Mouse (Mus musculus): Measurements from ENCODE around the gene Mcub.
A peak's percentile ranks its signal among the peaks of the same experiment; 100 is the strongest.

The Mcub gene

GRCm38 (mm10) chr3:129969432-129970395 lies at the start of gene Mcub:
Gene Mcub (minus strand): TSS chr3:129970206.
- peak; percentile 86 for DNase-seq (ENCODE audit: low spot score)

- DNase-seq (ENCODE audit: low spot score): no peak
Observed at GRCm38 (mm10) chr3:130012943-130013342, 42.9 kb upstream of the Mcub start.

- no peak for DNase-seq (ENCODE audit: low spot score)
Observed at GRCm38 (mm10) chr3:130011236-130011635, 41.2 kb upstream of the Mcub start.

GRCm38 (mm10) chr3:130006141-130006540 lies 36.1 kb upstream of the Mcub start:
- DNase-seq (ENCODE audit: low spot score): no peak

- no peak for DNase-seq (ENCODE audit: low spot score)
Observed at GRCm38 (mm10) chr3:130000926-130001325, 30.9 kb upstream of the Mcub start.

GRCm38 (mm10) chr3:129998526-129998925 lies 28.5 kb upstream of the Mcub start:
- DNase-seq (ENCODE audit: low spot score): no peak

GRCm38 (mm10) chr3:129998001-129998400 lies 28.0 kb upstream of the Mcub start:
- DNase-seq (ENCODE audit: low spot score): peak; percentile 14

GRCm38 (mm10) chr3:129997324-129997723 lies 27.3 kb upstream of the Mcub start:
- DNase-seq (ENCODE audit: low spot score): no peak

- DNase-seq (ENCODE audit: low spot score): no peak
Observed at GRCm38 (mm10) chr3:129987297-129987696, 17.3 kb upstream of the Mcub start.

- DNase-seq (ENCODE audit: low spot score): no peak
Observed at GRCm38 (mm10) chr3:129985335-129985734, 15.3 kb upstream of the Mcub start.

GRCm38 (mm10) chr3:129984797-129985196 lies 14.8 kb upstream of the Mcub start:
- DNase-seq (ENCODE audit: low spot score): no peak

GRCm38 (mm10) chr3:129982271-129982670 lies 12.3 kb upstream of the Mcub start:
- DNase-seq (ENCODE audit: low spot score): peak; percentile 69

GRCm38 (mm10) chr3:129981756-129982155 lies 11.8 kb upstream of the Mcub start:
- DNase-seq (ENCODE audit: low spot score): peak; percentile 43

GRCm38 (mm10) chr3:129979510-129979909 lies 9.5 kb upstream of the Mcub start:
- DNase-seq (ENCODE audit: low spot score): no peak

- DNase-seq (ENCODE audit: low spot score): no peak
Observed at GRCm38 (mm10) chr3:129978716-129979115, 8.7 kb upstream of the Mcub start.

- DNase-seq (ENCODE audit: low spot score): no peak
Observed at GRCm38 (mm10) chr3:129976317-129976716, 6.3 kb upstream of the Mcub start.

GRCm38 (mm10) chr3:129970529-129971515 lies 816 bp upstream of the Mcub start:
- DNase-seq (ENCODE audit: low spot score): peak; percentile 79

GRCm38 (mm10) chr3:129969031-129969430 lies 975 bp downstream of the Mcub start:
- no peak for DNase-seq (ENCODE audit: low spot score)

GRCm38 (mm10) chr3:129967874-129968273 lies 2.1 kb downstream of the Mcub start:
- DNase-seq (ENCODE audit: low spot score): peak; percentile 41

GRCm38 (mm10) chr3:129964681-129965080 lies 5.3 kb downstream of the Mcub start:
- DNase-seq (ENCODE audit: low spot score): no peak

GRCm38 (mm10) chr3:129962533-129962932 lies 7.5 kb downstream of the Mcub start:
- no peak for DNase-seq (ENCODE audit: low spot score)

GRCm38 (mm10) chr3:129953296-129953695 lies 16.7 kb downstream of the Mcub start:
- no peak for DNase-seq (ENCODE audit: low spot score)

Data from MN1 (cell line).